Mouse (Mus musculus) ES-Bruce4 (cell line): ENCODE data around the gene Pimreg.

Experiments
- CTCF ChIP-seq: IDR thresholded peaks from one replicate; pipeline ENCODE4 v1.8.1; 2011; ENCODE audit warnings: low read depth, low read length
- EP300 ChIP-seq: IDR thresholded peaks from 2 replicates; pipeline ENCODE4 v1.6.1; 2011; ENCODE audit warnings: low read depth, low read length; ENCODE audit not compliant: insufficient read depth
- POLR2A ChIP-seq: IDR thresholded peaks from one replicate; pipeline ENCODE4 v1.8.1; 2011; ENCODE audit warnings: low read length; ENCODE audit not compliant: insufficient read depth

DNA sequence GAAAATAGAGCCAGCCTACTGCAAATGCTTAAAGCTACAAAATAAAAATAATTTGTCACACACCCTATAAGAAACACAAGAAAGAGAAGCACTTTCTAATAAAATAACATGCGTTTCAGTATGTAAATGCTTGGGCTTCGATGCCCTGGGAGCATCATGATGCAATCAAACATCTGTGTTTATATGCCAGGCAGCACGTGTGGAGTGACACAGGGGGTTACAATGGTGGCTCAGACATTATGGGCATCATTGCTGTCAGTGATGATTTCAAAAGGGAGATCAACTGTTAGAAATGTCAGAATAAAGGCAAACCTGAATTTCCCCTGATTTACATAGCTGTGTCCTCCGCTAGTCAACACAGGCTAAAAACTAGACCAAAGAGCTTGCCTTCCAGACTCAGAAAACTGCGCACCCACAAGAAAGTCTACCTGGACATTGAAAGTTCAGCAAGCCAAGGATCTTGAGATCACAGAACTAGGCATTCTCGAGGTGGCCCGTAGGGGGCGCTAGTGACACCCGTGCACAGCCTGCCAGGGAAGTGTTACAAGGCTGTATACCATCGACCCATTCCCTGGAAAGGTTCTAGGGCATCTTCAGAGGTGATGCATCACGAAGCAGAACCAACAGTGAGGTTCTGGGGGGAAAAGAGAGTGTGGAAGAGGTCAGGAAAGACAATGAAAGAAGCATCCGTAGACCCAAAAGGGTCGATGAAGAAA lies 39.5 kb upstream of the Pimreg start:
- TF ChIP-seq CTCF (peak; percentile 83), POLR2A (no peak), EP300 (no peak)
